Mouse (Mus musculus) urinary bladder, postnatal 36 days (tissue): Measurements from ENCODE around the gene Stag1.
"Not testable (repeated sequence)": the region's sequence is repeated elsewhere in the genome, so short reads cannot be mapped to it uniquely, and the experiment has no call there.

Experiments
- DNase-seq, 2 experiments: peaks; one replicate each; pipeline ENCODE4 v3.0.0; 2022; ENCODE audit warnings: low spot score in 2 of 2, mixed read lengths in 1 of 2

Stag1 gene

DNA sequence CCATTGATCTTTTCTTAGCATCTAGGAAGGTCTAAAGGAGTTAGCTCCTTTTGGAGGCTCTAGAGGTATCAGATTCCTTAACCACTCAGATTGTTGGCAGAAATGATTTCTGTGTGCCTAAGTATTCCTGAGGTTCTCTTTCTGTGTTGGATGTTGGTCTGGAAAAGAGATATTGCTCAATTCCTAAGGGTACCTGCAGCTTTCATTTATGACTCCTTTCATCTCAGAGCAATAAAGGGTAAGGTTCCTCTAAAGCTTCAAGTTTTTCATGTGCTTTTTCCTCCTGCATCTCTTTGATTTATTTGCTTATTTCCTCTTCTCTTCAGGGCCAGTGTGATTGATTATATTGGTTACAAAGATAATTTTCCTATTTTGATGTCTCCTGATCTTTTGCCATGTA lies 84.7 kb downstream of the Stag1 start:
- DNase-seq, result no peak

DNA sequence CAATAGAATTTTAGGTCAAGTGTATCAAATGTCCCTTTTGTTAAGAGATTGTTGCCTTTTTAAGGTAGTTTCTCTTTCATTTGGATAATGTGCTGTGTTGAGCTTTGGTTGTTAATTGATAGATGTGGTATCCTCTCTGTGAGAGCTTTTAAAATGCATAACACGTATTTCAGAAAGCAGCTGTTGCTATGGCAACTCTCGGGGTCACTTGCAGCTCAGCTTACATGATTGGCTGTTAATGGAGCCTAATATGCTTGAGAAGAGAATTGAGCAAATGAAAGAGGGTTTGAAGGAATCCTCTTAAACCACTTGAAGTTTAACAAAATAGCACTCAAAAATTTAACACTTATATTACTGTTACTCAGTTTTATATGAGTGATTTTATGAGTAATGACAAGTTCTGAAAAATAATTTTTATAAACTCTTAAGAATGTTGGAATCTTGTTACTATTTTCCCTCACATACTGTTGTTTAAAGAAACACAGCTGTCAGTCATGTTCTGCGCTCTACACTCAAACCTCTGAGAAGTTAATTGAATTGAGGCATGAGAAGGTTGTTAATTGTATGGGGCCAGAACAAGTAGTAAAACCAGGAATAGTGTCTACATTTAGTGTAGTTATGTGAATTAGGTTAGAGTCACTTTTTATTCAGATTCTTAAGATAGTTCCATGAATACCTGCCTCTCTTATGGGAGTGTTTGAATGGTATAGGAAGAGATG lies 88.3 kb downstream of the Stag1 start:
- no peak for DNase-seq

DNA sequence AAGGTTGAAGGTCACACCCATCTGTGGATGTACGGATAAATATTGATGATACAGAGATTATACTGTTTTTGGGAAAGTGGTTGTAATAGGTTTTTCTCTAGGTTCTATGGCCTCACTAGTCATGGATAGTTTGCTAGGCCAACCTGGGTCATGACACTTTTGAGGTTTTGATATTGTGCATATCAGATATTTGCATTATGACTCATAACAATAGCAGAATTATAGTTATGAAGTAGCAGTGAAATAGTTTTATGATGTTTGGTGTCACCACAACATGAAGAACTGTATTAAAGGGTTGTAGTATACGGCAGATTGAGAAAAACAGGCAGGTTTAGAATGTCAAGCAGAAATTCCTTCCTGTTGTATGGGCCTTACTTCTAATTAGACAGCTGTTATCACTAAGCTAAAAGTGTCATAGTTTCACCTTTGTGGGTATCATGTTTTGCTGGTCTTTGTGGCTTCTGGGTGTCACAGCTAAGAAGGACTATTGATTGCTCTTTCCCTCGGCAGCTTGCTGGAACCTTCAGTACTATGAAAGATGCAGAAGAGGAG lies 92.2 kb downstream of the Stag1 start:
- no peak for DNase-seq

- no peak for DNase-seq
These were observed 94.6 kb downstream of the Stag1 start for GRCm38 (mm10) chr9:100692239-100692638.

DNA sequence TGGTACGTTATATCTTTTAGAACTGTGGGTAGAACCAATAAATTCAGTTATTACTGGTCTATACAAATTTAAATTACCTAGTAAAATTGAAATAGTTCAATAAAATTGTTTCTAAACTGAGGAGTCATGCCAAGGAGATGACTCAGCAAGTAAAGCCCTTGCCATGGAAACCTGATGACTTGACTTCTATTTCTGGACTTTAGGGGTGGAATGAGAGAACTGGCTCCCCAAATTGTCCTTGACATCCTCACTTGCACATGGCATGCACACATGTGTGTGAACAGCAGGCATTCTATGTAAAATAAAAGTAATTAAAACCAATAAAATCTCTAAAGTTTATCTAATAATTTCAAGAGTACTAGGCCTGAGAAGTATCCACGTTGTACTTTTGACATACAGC lies 98.9 kb downstream of the Stag1 start:
- no peak for DNase-seq

DNA sequence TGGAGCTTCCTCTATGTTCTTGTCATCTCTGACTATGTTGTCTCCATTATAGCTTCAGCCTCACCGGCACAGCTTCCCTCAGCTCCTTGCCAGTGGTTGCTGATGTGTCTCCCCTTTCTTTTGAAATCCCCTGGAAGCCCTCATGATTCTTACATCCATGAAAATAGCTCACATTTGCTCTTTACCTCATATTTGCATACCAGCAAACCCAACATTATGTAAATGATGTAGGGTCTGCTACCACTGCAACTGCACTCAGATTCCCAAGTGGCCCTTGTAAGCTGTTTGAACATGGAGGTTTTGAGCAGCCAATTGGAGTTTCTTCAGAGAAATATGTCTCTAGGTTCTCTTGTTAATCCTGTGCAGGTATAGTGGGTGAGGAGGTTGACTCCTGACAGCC lies 110.0 kb downstream of the Stag1 start:
- no peak for DNase-seq

DNA sequence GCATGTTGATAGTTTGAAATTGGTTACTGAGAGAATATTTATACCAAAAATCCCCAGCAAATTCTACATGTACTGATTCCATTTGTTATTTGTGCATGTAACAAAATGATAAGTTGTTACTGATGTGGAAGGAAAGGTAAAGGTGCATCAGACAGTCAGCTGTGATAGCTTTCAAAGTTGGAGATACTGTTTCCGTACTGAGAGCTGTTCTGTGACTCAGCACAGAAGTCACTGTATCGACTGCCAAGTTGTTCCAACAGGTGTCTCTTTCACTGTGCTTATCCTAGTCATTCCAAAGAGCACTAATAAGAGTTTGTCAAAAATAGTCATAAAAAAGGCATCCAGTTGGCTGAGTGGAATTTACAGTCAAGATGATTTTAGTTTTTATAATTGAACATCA lies 114.1 kb downstream of the Stag1 start:
- DNase-seq, result no peak

DNA sequence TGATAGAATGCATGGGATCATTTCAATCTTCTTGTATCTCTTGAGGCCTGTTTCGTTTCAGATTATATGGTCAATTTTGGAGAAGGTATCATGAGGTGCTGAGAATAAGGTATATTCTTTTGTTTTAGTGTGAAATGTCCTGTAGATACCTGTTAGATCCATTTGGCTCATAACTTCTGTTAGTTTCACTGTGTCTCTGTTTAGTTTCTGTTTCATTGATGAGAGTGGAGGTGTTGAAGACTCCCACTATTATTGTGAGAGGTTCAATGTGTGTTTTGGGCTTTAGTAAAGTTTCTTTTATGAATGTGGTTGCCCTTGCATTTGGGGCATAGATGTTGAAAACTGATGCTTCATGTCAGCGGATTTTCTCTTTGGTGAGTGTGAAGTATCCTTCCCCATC lies 127.2 kb downstream of the Stag1 start:
- not testable (repeated sequence) for DNase-seq

DNA sequence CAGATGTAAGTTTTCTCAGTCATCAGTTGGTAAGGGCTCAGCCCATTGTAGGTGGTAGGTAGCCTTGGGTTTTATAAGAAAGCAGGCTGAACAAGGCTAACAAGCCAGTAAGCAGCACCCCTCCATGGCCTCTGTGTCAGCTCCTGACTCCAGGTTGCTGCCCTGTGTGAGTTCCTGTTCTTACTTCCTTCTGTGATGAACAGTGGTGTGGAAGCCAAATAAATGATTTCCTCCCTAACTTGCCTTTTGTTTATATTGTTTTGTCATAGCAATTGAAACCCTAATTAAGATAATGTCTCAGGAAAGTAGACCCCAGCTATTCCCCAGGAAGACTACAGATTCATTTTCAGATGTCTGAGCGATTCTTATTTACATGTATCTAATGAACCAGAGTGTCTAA lies 134.2 kb downstream of the Stag1 start:
- DNase-seq, result no peak

- no peak for DNase-seq
These were observed 136.4 kb downstream of the Stag1 start for GRCm38 (mm10) chr9:100733907-100734440.

- no peak for DNase-seq
These were observed 138.5 kb downstream of the Stag1 start for GRCm38 (mm10) chr9:100735993-100736645.

GRCm38 (mm10) chr9:100736646-100737031 lies 139.0 kb downstream of the Stag1 start:
- no peak for DNase-seq

GRCm38 (mm10) chr9:100777238-100777637 lies 179.6 kb downstream of the Stag1 start:
- not testable (repeated sequence) for DNase-seq

DNA sequence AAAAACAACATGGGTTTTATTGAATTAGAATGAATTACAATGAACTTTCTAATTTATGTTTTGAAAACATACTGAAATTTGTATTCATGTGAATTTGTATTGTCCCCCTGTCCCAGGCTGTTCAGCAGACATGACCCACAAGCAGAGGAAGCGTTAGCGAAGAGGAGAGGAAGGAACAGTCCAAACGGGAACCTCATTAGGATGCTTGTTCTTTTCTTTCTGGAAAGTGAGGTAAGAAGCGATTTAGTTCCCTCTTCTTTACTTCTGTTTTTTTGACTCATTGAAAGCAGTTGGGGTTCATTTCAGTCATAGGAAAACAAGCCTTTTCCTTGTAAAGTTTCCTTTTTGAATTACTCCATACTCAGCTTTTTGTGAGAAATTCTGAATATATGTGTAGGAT lies 268.4 kb downstream of the Stag1 start:
- no peak for DNase-seq

DNA sequence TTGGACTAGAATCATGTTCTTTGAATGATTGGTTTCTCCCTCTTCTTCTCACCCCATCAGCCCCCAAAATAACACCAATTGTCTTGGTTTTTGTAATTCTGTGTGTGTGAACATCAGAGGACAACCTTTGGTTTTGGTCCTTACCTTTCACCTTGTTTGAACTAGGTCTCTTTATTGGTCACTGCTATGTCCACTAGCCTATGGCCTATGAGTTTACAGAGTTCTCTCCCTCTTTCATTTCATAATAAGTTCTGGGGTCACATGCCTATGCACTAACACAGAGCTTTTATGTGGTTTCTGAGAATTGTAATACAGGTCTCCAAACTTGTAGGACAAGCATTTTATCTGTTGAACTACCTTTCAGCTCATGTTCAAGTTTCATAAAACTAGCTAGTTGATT lies 272.0 kb downstream of the Stag1 start:
- DNase-seq, result no peak

GRCm38 (mm10) chr9:100896111-100896510 lies 298.5 kb downstream of the Stag1 start:
- DNase-seq, result no peak

DNA sequence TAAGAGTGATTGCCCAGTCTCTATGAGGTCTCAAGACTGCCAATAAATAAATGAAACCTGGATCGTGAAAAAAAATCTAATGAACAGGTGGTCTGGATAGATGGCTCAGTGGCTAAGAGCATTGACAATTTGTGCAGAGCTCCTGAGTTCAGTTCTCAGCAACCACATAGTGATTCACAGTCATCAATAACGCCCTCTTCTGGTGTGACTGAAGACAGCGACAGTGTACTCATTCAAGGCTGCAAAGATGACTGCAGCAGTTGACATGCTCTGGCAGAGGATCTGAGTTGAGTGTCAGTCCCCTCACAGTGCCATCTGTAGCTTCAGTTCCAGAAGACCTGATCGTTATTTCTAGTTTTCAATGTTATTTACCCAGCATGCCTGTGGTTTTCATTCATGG lies 300.4 kb downstream of the Stag1 start:
- no peak for DNase-seq

GRCm38 (mm10) chr9:100910352-100910751 lies 312.8 kb downstream of the Stag1 start:
- DNase-seq, result no peak

GRCm38 (mm10) chr9:100917111-100917510 lies 319.5 kb downstream of the Stag1 start:
- peak; percentile 13 to 28 for DNase-seq

- DNase-seq, result no peak
These were observed 329.0 kb downstream of the Stag1 start for GRCm38 (mm10) chr9:100926629-100927028.

- no peak for DNase-seq
These were observed 344.4 kb downstream of the Stag1 start for GRCm38 (mm10) chr9:100942042-100942441.

DNA sequence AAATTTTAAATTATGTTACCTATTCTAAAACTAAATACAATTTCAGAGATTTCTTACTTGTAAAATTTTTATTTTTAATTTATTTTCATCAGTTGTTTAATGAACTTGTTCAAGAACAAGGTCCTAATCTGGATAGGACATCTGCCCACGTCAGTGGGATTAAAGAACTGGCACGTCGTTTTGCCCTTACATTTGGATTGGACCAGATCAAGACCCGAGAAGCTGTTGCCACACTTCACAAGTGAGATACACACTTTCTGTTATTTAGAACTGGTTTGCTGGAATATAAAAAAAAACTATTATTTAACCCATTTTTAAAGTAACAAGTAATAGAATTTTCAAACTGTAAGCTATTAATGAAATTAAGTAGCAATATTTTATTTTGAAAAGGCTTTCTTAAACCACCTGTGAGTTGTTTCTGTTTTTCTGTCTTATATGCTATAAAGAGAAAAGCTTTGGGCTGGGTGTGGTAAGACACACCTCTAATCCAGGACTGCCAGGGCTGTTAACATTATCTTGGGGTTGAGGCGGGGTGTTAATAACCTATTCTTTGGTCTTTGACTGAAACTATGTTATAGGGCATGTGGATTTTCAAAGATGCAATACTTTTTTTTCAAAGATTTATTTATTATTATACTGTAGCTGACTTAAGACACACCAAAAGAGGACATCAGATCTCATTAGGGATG lies 347.2 kb downstream of the Stag1 start:
- no peak for DNase-seq
